Mouse (Mus musculus): ENCODE measurements around the gene Fzr1.

DNA sequence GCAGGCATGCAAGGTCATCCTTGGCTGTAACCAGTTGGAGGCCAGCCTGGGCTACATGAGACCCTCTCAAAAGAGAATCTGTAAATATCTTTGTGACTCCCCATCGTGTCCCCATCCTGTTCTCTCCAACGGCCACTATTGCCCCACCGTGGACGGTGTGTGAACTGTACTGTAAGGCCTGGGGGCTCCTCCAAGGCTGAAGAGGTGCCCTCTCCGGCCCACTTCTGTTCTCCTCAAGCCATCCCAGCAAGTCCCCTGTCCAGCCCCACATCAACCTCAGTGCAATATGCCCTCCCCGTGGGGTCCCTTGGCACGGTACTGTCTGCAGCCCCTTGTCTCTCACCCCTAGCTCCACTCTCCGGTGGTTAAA, 59.0 kb downstream of the Fzr1 start:
- TF ChIP-seq POLR2A (IDR thresholded peaks at IDR 0.05; ENCODE audit: borderline replicate concordance, low read depth, low read length) (no peak), CTCF (IDR thresholded peaks at IDR 0.05; ENCODE audit: low read depth, low read length) (no peak)

All from bone marrow macrophage, adult 2 months (primary cell).